Mouse (Mus musculus) lung, adult 2 months (tissue): ENCODE results near the gene Hoxd10.

ENCODE experiments used
- CTCF ChIP-seq: fragments of 200-500 bp; IDR thresholded peaks from 2 replicates; pipeline ENCODE4 v1.5.1; 2011; ENCODE audit warnings: mild to moderate bottlenecking, low read length, control low read depth; ENCODE audit not compliant: insufficient read depth
- POLR2A ChIP-seq: fragments of 200-500 bp; IDR thresholded peaks from 2 replicates; pipeline ENCODE4 v1.6.1; 2011; ENCODE audit warnings: low read depth, mild to moderate bottlenecking, control low read depth, low read length, borderline replicate concordance; ENCODE audit errors: extremely low read depth

- peak; percentile 95 for TF ChIP-seq CTCF
- TF ChIP-seq POLR2A: no peak
Measured at GRCm38 (mm10) chr2:74701949-74702819, 10.5 kb downstream of the Hoxd10 start.
